Mouse (Mus musculus): ENCODE measurements at regions not wholly inside any gene's neighbourhood (a gene's known extent, or its start where the extent isn't known, plus 50 kb on each side); places are given as distances from the start of the nearest gene placed in this dataset.

DNA sequence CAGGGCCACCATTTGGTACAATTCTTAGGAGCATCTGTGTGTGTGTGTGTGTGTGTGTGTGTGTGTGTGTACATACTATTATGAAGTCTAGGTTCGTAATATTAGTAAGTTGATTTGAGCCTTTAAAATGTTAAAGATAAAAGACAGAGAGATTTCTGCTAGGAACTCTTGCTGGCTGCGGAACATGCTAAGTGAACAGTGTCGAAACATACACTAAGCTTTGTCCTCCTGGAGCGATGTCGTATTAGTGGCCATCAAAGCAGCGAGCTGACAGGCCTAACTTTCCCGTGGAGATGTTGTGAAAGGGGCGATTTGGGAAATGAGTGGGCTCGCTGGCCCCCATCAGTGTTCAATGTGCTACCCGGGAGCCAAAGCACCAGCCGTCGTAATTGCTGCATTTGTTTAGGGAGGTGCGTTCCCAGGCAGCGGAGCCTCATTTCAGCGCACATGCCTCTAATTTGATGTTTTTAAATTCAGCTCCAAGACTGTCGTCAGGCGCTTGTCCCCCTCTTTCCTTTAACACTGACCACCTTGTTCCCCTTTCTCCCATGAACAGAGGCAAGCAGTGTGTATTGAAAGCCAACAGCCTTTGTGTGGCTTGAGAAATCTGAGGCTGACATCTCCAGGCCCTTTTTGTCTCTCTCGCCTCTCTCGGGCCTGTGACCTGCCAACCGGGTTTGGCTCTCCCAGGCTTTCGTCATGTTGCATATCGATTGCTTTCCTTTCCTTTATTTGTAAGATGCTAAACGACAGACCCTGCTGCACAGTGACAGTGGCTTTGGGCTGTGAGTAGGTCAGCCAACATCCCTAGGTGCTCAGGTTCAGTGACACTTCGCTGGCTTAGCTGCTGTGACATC lies 426.3 kb downstream of the Sorl1 start:
- 45% methylated on average over 24 of the region's 24 CpGs for WGBS
- H3K27ac ChIP-seq = peak overlapping the region; percentile 87
- 0 out of 2 replicates have a peak overlapping the region, but pooled peaks have one; percentile 6 for H3K4me3 ChIP-seq
- 0 out of 2 replicates have a peak, but pooled peaks cover 6% of the 10 kb centered on the region for H3K27me3 ChIP-seq (ENCODE audit: insufficient read depth, poor library complexity, severe bottlenecking)
- H3K4me1 ChIP-seq (replicated peaks) = peaks cover 40% of the 10 kb centered on the region
- no peaks in the 10 kb centered on the region for H3K36me3 ChIP-seq
- no peaks in the 10 kb centered on the region for H3K9me3 ChIP-seq
- peak; percentile 50 for DNase-seq (ENCODE audit: low spot score)

- Histone ChIP-seq H3K27ac (peak overlapping the region; percentile 87), H3K4me3 (no peak overlapping the region), H3K9me3 (no peaks in the 10 kb centered on the region), H3K4me1 (replicated peaks) (peaks cover 40% of the 10 kb centered on the region), H3K27me3 (ENCODE audit: insufficient read depth, poor library complexity, severe bottlenecking) (0 out of 2 replicates have a peak, but pooled peaks cover 6% of the 10 kb centered on the region), H3K36me3 (no peaks in the 10 kb centered on the region)
- DNase-seq (ENCODE audit: low spot score) = no peak
Measured at GRCm38 (mm10) chr9:41697160-41697559, 426.9 kb downstream of the Sorl1 start.

GRCm38 (mm10) chr9:41682911-41683310 lies 441.2 kb downstream of the Sorl1 start:
- Histone ChIP-seq H3K4me1 (replicated peaks) (no peaks in the 10 kb centered on the region), H3K27me3 (ENCODE audit: insufficient read depth, poor library complexity, severe bottlenecking) (no peaks in the 10 kb centered on the region), H3K27ac (no peak overlapping the region), H3K36me3 (no peaks in the 10 kb centered on the region), H3K4me3 (no peak overlapping the region), H3K9me3 (no peaks in the 10 kb centered on the region)
- WGBS = 87% methylated on average over 1 of the region's 1 CpGs
- DNase-seq (ENCODE audit: low spot score) = no peak

DNA sequence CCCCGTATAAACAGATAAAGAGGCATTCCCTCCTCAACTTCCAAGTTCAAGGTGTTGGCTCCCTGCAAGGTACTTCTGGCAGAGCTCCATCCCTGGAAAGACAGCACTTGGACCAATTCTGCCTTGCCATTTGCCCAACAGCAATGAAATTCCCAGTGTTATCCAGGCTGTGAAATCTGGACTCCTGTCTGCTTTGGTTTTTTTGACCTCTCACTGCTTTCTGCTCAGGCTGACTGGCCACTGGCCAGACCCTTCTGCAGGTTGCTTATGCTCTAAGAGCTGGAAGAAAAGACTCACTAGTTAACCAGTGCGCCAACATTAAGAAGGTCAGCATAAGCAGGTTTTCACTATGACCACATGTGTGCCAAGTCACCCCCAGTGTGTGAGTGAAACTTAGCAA lies 448.4 kb downstream of the Sorl1 start:
- no peak for DNase-seq (ENCODE audit: low spot score)
- H3K27ac ChIP-seq = no peak overlapping the region
- peaks cover 4% of the 10 kb centered on the region for H3K4me1 ChIP-seq (replicated peaks)
- H3K9me3 ChIP-seq = no peaks in the 10 kb centered on the region
- no peaks in the 10 kb centered on the region for H3K36me3 ChIP-seq
- 95% methylated on average over 2 of the region's 2 CpGs for WGBS
- H3K27me3 ChIP-seq (ENCODE audit: insufficient read depth, poor library complexity, severe bottlenecking) = no peaks in the 10 kb centered on the region
- no peak overlapping the region for H3K4me3 ChIP-seq

DNA sequence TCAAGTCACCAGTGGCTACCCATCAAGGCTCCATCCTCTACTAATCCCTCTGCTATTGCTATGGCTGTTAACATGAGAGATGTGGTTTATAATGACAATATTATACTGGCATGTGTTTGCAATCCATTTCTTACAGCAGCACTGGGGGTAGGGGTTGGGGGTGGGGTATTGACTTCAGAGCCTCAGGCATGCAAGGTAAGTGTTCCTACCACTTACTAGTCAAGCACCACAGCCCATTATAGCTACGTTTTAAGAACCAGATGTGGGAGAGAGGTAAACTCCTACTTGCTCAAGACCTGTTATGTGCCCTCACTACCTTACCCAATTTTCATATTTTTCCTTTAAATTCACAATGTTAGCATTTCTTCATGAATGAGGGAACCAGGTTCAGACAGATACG lies 451.1 kb downstream of the Sorl1 start:
- H3K9me3 ChIP-seq = no peaks in the 10 kb centered on the region
- H3K36me3 ChIP-seq = no peaks in the 10 kb centered on the region
- no peak overlapping the region for H3K27ac ChIP-seq
- H3K4me1 ChIP-seq (replicated peaks) = peaks cover 4% of the 10 kb centered on the region
- H3K27me3 ChIP-seq (ENCODE audit: insufficient read depth, poor library complexity, severe bottlenecking) = no peaks in the 10 kb centered on the region
- no peak overlapping the region for H3K4me3 ChIP-seq
- DNase-seq (ENCODE audit: low spot score) = no peak
- 76% methylated on average over 2 of the region's 2 CpGs for WGBS

- H3K27ac ChIP-seq = no peak overlapping the region
- no peaks in the 10 kb centered on the region for H3K4me1 ChIP-seq (replicated peaks)
- no peak for DNase-seq (ENCODE audit: low spot score)
- H3K4me3 ChIP-seq = no peak overlapping the region
- 87% methylated on average over 1 of the region's 1 CpGs for WGBS
- H3K36me3 ChIP-seq = no peaks in the 10 kb centered on the region
- H3K9me3 ChIP-seq = no peaks in the 10 kb centered on the region
- no peaks in the 10 kb centered on the region for H3K27me3 ChIP-seq (ENCODE audit: insufficient read depth, poor library complexity, severe bottlenecking)
Measured at GRCm38 (mm10) chr9:41668741-41669140, 455.4 kb downstream of the Sorl1 start.

- 88% methylated on average over 10 of the region's 10 CpGs for WGBS
- H3K36me3 ChIP-seq = no peaks in the 10 kb centered on the region
- no peak for DNase-seq (ENCODE audit: low spot score)
- H3K27me3 ChIP-seq (ENCODE audit: insufficient read depth, poor library complexity, severe bottlenecking) = no peaks in the 10 kb centered on the region
- no peak overlapping the region for H3K27ac ChIP-seq
- no peak overlapping the region for H3K4me3 ChIP-seq
- H3K9me3 ChIP-seq = no peaks in the 10 kb centered on the region
- no peaks in the 10 kb centered on the region for H3K4me1 ChIP-seq (replicated peaks)
Measured at GRCm38 (mm10) chr9:41665000-41665685, 459.0 kb downstream of the Sorl1 start.

GRCm38 (mm10) chr9:41660576-41660975 lies 463.5 kb downstream of the Sorl1 start:
- Histone ChIP-seq H3K4me1 (replicated peaks) (no peaks in the 10 kb centered on the region), H3K4me3 (no peak overlapping the region), H3K27me3 (ENCODE audit: insufficient read depth, poor library complexity, severe bottlenecking) (no peaks in the 10 kb centered on the region), H3K9me3 (no peaks in the 10 kb centered on the region), H3K36me3 (no peaks in the 10 kb centered on the region), H3K27ac (no peak overlapping the region)
- no peak for DNase-seq (ENCODE audit: low spot score)
- WGBS = 93% methylated on average over 5 of the region's 5 CpGs

DNA sequence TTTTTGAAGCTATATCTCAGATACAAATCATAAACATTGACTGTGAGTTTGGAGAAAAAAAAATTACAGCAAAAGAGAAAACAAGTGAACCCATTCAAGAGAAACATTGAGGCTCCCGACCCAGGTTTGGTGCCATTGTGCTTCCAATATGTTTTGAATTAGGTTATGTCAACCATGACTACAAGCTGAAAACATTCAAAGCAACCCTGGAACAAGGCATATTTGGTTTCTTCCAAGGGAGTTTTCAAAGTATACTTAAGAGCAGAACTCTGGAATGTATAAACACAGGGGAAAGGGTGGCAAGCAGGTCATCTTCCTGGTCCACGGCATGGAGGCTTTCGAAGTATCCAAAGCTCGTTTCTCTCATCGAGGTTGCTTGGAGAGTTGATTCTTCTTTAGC lies 464.1 kb downstream of the Sorl1 start:
- peak; percentile 8 for DNase-seq (ENCODE audit: low spot score)
- Histone ChIP-seq H3K4me1 (replicated peaks) (no peaks in the 10 kb centered on the region), H3K27me3 (ENCODE audit: insufficient read depth, poor library complexity, severe bottlenecking) (no peaks in the 10 kb centered on the region), H3K4me3 (no peak overlapping the region), H3K36me3 (no peaks in the 10 kb centered on the region), H3K9me3 (no peaks in the 10 kb centered on the region), H3K27ac (no peak overlapping the region)
- WGBS = 61% methylated on average over 5 of the region's 5 CpGs

DNA sequence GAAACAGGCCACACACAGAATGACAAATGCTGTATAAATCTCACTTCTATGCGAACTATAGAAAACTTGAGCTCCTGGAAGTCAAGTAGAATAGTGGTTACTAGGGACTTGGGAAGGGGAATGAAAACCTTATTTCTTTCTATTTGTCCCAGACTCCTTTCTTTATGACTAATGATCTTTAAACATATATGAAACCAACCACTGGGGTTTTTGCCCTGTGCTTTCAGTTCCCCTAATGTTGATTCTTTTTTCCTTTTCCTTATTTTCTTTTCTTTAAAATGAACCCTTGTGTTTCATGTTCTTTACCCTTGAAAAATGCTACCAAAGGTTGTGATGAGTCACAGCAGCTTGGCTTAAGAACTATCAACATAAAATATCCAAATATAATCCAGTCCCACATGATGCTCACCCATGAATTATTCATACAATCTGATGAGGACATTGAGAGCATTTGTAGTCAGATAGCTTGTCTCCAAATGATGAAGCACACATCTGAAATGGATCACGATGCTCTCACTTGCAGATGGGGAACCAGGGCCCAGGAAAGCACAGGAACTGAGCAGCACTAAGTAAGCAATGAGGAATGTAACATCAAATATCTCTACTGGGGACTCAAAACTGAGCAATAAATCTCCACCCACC lies 470.2 kb upstream of the Ubash3b start:
- Histone ChIP-seq H3K27me3 (ENCODE audit: insufficient read depth, poor library complexity, severe bottlenecking) (no peaks in the 10 kb centered on the region), H3K9me3 (no peaks in the 10 kb centered on the region), H3K36me3 (no peaks in the 10 kb centered on the region), H3K4me1 (replicated peaks) (no peaks in the 10 kb centered on the region), H3K4me3 (no peak overlapping the region), H3K27ac (no peak overlapping the region)
- no peak for DNase-seq (ENCODE audit: low spot score)
- WGBS = 88% methylated on average over 2 of the region's 2 CpGs

DNA sequence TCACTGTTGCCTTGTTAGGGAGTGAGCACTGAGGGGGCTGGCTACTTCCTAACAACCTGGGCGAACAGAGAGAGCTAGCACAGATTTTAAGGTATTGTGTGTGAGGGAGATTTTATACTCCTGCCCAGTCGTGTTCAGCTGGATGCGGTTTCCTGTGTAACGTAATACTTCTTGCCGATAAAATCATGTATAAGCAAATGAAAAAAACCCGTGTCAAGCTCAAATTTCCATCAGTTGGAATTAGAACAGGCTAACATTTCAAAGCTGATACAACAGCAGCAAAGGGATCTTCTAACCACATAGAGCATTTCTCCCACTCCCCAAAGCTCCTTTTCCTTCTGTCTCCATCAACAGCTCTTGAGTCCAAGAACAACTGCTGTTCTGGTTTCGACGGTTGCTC lies 459.8 kb upstream of the Ubash3b start:
- Histone ChIP-seq H3K27me3 (ENCODE audit: insufficient read depth, poor library complexity, severe bottlenecking) (no peaks in the 10 kb centered on the region), H3K4me1 (replicated peaks) (0 out of 2 replicates have a peak, but pooled peaks cover 5% of the 10 kb centered on the region), H3K4me3 (no peak overlapping the region), H3K9me3 (no peaks in the 10 kb centered on the region), H3K27ac (no peak overlapping the region), H3K36me3 (no peaks in the 10 kb centered on the region)
- 74% methylated on average over 8 of the region's 8 CpGs for WGBS
- DNase-seq (ENCODE audit: low spot score) = no peak

DNA sequence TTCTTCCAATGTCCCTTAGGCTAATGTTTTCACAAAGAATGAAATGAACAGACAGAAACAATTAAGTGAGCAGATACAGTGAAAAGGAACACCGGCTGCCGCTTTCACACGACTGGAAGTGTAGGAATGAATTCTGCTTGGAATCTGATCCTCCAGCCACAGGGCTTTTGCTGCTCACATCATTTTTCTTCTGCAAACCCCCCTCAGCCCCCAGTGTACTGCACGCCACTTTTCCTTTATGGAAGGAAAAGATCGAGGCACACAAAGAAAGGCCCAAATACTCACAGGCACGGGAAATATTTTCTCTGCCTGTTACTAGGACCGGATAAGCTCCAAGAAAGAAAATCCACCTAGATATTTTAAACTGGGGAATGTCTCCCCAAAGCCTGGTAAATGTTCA lies 452.5 kb upstream of the Ubash3b start:
- no peak overlapping the region for H3K4me3 ChIP-seq
- H3K36me3 ChIP-seq = no peaks in the 10 kb centered on the region
- H3K27ac ChIP-seq = peak overlapping the region; percentile 84
- WGBS = 53% methylated on average over 7 of the region's 7 CpGs
- H3K9me3 ChIP-seq = no peaks in the 10 kb centered on the region
- peaks cover 54% of the 10 kb centered on the region for H3K4me1 ChIP-seq (replicated peaks)
- DNase-seq (ENCODE audit: low spot score) = no peak
- H3K27me3 ChIP-seq (ENCODE audit: insufficient read depth, poor library complexity, severe bottlenecking) = no peaks in the 10 kb centered on the region

All from hindbrain, embryonic 10.5 days (tissue).